Mouse (Mus musculus) MEL (cell line): ENCODE results near the gene Tbc1d9b. TPM values are rescaled to one million over a fixed set of nuclear protein-coding genes. Genes with fewer than 3 reads are reported as not detected.

Experiments
- DNase-seq: peaks from one replicate; pipeline ENCODE4 v3.0.0; 2011; ENCODE audit warnings: low read depth, low spot score
- H3K27ac ChIP-seq: 2 replicates; pipeline ENCODE4 v1.5.1; 2012; ENCODE audit warnings: low read depth, mild to moderate bottlenecking, control low read depth, low read length, moderate library complexity; ENCODE audit not compliant: control insufficient read depth
- H3K27me3 ChIP-seq, 2 experiments: fragments of 150-350 bp in 1 of 2; sonication (generic) in 1 of 2; 2 replicates each; pipeline ENCODE4 v1.6.1; 2012; ENCODE audit warnings: low read length in 2 of 2, mild to moderate bottlenecking in 2 of 2, improper control_type of control experiment in 1 of 2, moderate library complexity in 1 of 2; ENCODE audit not compliant: insufficient read depth in 2 of 2, control insufficient read depth in 1 of 2
- H3K36me3 ChIP-seq, 2 experiments: 2 replicates each; pipeline ENCODE4 v1.6.1; 2012 to 2014; ENCODE audit warnings: low read length in 2 of 2, improper control_type of control experiment in 1 of 2, inconsistent platforms in 1 of 2, mild to moderate bottlenecking in 1 of 2; ENCODE audit not compliant: insufficient read depth in 2 of 2, control insufficient read depth in 1 of 2
- H3K4me1 ChIP-seq, 2 experiments: fragments of 150-350 bp in 1 of 2; sonication (generic) in 1 of 2; 2 replicates each; pipeline ENCODE4 v1.6.1; 2012; ENCODE audit warnings: low read length in 2 of 2, improper control_type of control experiment in 1 of 2, mild to moderate bottlenecking in 1 of 2; ENCODE audit not compliant: insufficient read depth in 2 of 2, control insufficient read depth in 1 of 2
- H3K4me3 ChIP-seq, 2 experiments: fragments of 150-350 bp in 1 of 2; sonication (generic) in 1 of 2; 2 replicates each; pipeline ENCODE4 v1.5.1; 2012; ENCODE audit warnings: low read depth in 2 of 2, low read length in 2 of 2, mild to moderate bottlenecking in 2 of 2, moderate library complexity in 2 of 2, control low read depth in 1 of 2, improper control_type of control experiment in 1 of 2; ENCODE audit not compliant: control insufficient read depth in 1 of 2, insufficient read depth in 1 of 2
- H3K79me2 ChIP-seq: 2 replicates; pipeline ENCODE4 v1.6.1; 2012; ENCODE audit warnings: mild to moderate bottlenecking, low read length, moderate library complexity; ENCODE audit not compliant: control insufficient read depth, poor library complexity, insufficient read depth
- H3K9ac ChIP-seq: 2 replicates; pipeline ENCODE4 v1.6.1; 2012; ENCODE audit warnings: low read depth, mild to moderate bottlenecking, control low read depth, low read length, moderate library complexity; ENCODE audit not compliant: control insufficient read depth, poor library complexity, severe bottlenecking
- H3K9me3 ChIP-seq: fragments of 150-350 bp; sonication (generic); replicated peaks from 2 replicates; pipeline ENCODE4 v1.6.1; 2012; ENCODE audit warnings: mild to moderate bottlenecking, low read length, improper control_type of control experiment, moderate library complexity; ENCODE audit not compliant: insufficient read depth
- CHD1 ChIP-seq: IDR thresholded peaks from 2 replicates; pipeline ENCODE4 v1.6.1; 2012; ENCODE audit warnings: low read depth, mild to moderate bottlenecking, inconsistent platforms, low read length, improper control_type of control experiment
- CTCF ChIP-seq, 3 experiments: IDR thresholded peaks in 2 of 3; conservative IDR thresholded peaks in 1 of 3; 2 replicates each; pipeline ENCODE4 v1.5.1; 2011 to 2012; ENCODE audit warnings: low read length in 3 of 3, low read depth in 2 of 3, mild to moderate bottlenecking in 2 of 3, improper control_type of control experiment in 1 of 3, inconsistent platforms in 1 of 3, mixed read lengths in 1 of 3, moderate library complexity in 1 of 3; ENCODE audit not compliant: control insufficient read depth in 1 of 3, insufficient read depth in 1 of 3, poor library complexity in 1 of 3, severe bottlenecking in 1 of 3
- E2F4 ChIP-seq: IDR thresholded peaks from 2 replicates; pipeline ENCODE4 v1.6.1; 2011; ENCODE audit warnings: low read depth, low read length, improper control_type of control experiment, borderline replicate concordance
- ELF1 ChIP-seq: IDR thresholded peaks from 2 replicates; pipeline ENCODE4 v1.6.1; 2014; ENCODE audit warnings: low read depth, mild to moderate bottlenecking, inconsistent platforms, low read length, improper control_type of control experiment, moderate library complexity
- ETS1 ChIP-seq: IDR thresholded peaks from 2 replicates; pipeline ENCODE4 v1.6.1; 2012; ENCODE audit warnings: low read depth, mild to moderate bottlenecking, inconsistent platforms, low read length, improper control_type of control experiment, moderate library complexity
- MAZ ChIP-seq: IDR thresholded peaks from 2 replicates; pipeline ENCODE4 v1.6.1; 2012; ENCODE audit warnings: low read depth, mild to moderate bottlenecking, inconsistent platforms, low read length, improper control_type of control experiment
- MEF2A ChIP-seq: IDR thresholded peaks from 2 replicates; pipeline ENCODE4 v1.6.1; 2014; ENCODE audit warnings: low read depth, mild to moderate bottlenecking, inconsistent platforms, low read length, improper control_type of control experiment; ENCODE audit not compliant: poor library complexity, insufficient replicate concordance, severe bottlenecking; ENCODE audit errors: extremely low read depth
- MXI1 ChIP-seq: IDR thresholded peaks from 2 replicates; pipeline ENCODE4 v1.6.1; 2011; ENCODE audit warnings: mild to moderate bottlenecking, low read depth, low read length, improper control_type of control experiment
- MYC ChIP-seq: IDR thresholded peaks from 2 replicates; pipeline ENCODE4 v1.6.1; 2011; ENCODE audit warnings: low read depth, mild to moderate bottlenecking, low read length, improper control_type of control experiment, moderate library complexity
- NRF1 ChIP-seq: IDR thresholded peaks from 2 replicates; pipeline ENCODE4 v1.6.1; 2014; ENCODE audit warnings: low read depth, mild to moderate bottlenecking, inconsistent platforms, low read length, improper control_type of control experiment, moderate library complexity; ENCODE audit not compliant: poor library complexity, insufficient read depth, severe bottlenecking
- POLR2AphosphoS2 ChIP-seq: IDR thresholded peaks from 2 replicates; pipeline ENCODE4 v1.6.1; 2011; ENCODE audit warnings: low read length, improper control_type of control experiment
- RAD21 ChIP-seq: IDR thresholded peaks from 2 replicates; pipeline ENCODE4 v1.6.1; 2011; ENCODE audit warnings: mild to moderate bottlenecking, low read depth, low read length, improper control_type of control experiment
- SMC3 ChIP-seq: IDR thresholded peaks from 2 replicates; pipeline ENCODE4 v1.6.1; 2011; ENCODE audit warnings: low read depth, low read length, improper control_type of control experiment
- TAL1 ChIP-seq: IDR thresholded peaks from 2 replicates; pipeline ENCODE4 v1.6.1; 2012; ENCODE audit warnings: mild to moderate bottlenecking, inconsistent platforms, low read length, moderate library complexity, mixed read lengths
- USF2 ChIP-seq, 2 experiments: IDR thresholded peaks; 2 replicates each; pipeline ENCODE4 v1.6.1; 2011 to 2012; ENCODE audit warnings: improper control_type of control experiment in 2 of 2, low read length in 2 of 2, borderline replicate concordance in 1 of 2, inconsistent platforms in 1 of 2, low read depth in 1 of 2, mild to moderate bottlenecking in 1 of 2; ENCODE audit not compliant: insufficient read depth in 1 of 2
- ZC3H11A ChIP-seq: IDR thresholded peaks from 2 replicates; pipeline ENCODE4 v1.6.1; 2012; ENCODE audit warnings: low read depth, mild to moderate bottlenecking, inconsistent platforms, low read length, improper control_type of control experiment
- ZMIZ1 ChIP-seq: IDR thresholded peaks from 2 replicates; pipeline ENCODE4 v1.6.1; 2012; ENCODE audit warnings: low read depth, mild to moderate bottlenecking, inconsistent platforms, low read length, improper control_type of control experiment, moderate library complexity
- ZNF384 ChIP-seq: IDR thresholded peaks from 2 replicates; pipeline ENCODE4 v1.6.1; 2012; ENCODE audit warnings: low read depth, mild to moderate bottlenecking, inconsistent platforms, low read length, improper control_type of control experiment
- polyA plus RNA-seq, 2 experiments: library from polyadenylated mRNA; stranded (reverse) in 1 of 2; unstranded in 1 of 2; fragments of >175 nt in 1 of 2; fragments of >200 nt in 1 of 2; gene quantifications; 2 replicates each; pipeline versions ENCODE4 v1.2.1 to v1.2.4; 2012; ENCODE audit warnings: low replicate concordance in 2 of 2, low read depth in 1 of 2; ENCODE audit not compliant: insufficient read length in 2 of 2, insufficient read depth in 1 of 2, missing spikeins in 1 of 2
- total RNA-seq: library from RNA; depleted of rRNA; stranded (reverse); fragments of 300-350 nt; gene quantifications from 2 replicates; pipeline ENCODE4 v1.2.3, GENCODE M21; 2012

Tbc1d9b gene
- total and polyA plus RNA-seq, 3 experiments: 18.6 to 32.5 TPM; not detected in 1

- H3K36me3 ChIP-seq: peaks cover 0 to 8% of the 10 kb centered on the region in 2 experiments; a peak in 1 of 4 replicates
- no peaks in the 10 kb centered on the region for H3K4me1 ChIP-seq
- no peaks in the 10 kb centered on the region for H3K79me2 ChIP-seq
- no peak overlapping the region for H3K9ac ChIP-seq
- no peak for DNase-seq
- no peaks in the 10 kb centered on the region for H3K27me3 ChIP-seq
- H3K27ac ChIP-seq: no peak overlapping the region
- H3K4me3 ChIP-seq: no peak overlapping the region
- H3K9me3 ChIP-seq: no peaks in the 10 kb centered on the region
- TF ChIP-seq MAZ (no peak), ETS1 (no peak), ELF1 (no peak), MEF2A (no peak), MXI1 (no peak), CTCF (IDR thresholded peaks at IDR 0.05 in 2 of 3, conservative IDR thresholded peaks at IDR 0.05 in 1 of 3; ENCODE audit: control insufficient read depth in 1 of 3, insufficient read depth in 1 of 3, low read depth in 2 of 3, low read length in 3 of 3, poor library complexity in 1 of 3, severe bottlenecking in 1 of 3) (no peak), ZMIZ1 (no peak), RAD21 (no peak), ZC3H11A (no peak), E2F4 (no peak)
- TF ChIP-seq, all 39 proteins: peak for 0
These were observed 18.0 kb downstream of the Tbc1d9b start for GRCm38 (mm10) chr11:50149200-50149599.

GRCm38 (mm10) chr11:50149603-50150150 lies 18.5 kb downstream of the Tbc1d9b start:
- Histone ChIP-seq H3K9me3 (no peaks in the 10 kb centered on the region), H3K36me3 (peaks cover 0 to 8% of the 10 kb centered on the region in 2 experiments; a peak in 2 of 4 replicates), H3K27ac (no peak overlapping the region), H3K4me3 (no peak overlapping the region), H3K9ac (no peak overlapping the region), H3K27me3 (no peaks in the 10 kb centered on the region), H3K79me2 (no peaks in the 10 kb centered on the region), H3K4me1 (no peaks in the 10 kb centered on the region)
- no peak for DNase-seq
- TF ChIP-seq MYC: no peak

- Histone ChIP-seq H3K9ac (no peak overlapping the region), H3K27me3 (no peaks in the 10 kb centered on the region), H3K27ac (no peak overlapping the region), H3K4me3 (no peak overlapping the region), H3K79me2 (no peaks in the 10 kb centered on the region), H3K36me3 (peaks cover 0 to 6% of the 10 kb centered on the region in 2 experiments; a peak in 2 of 4 replicates), H3K9me3 (no peaks in the 10 kb centered on the region)
- no peak for DNase-seq
- TF ChIP-seq POLR2AphosphoS2 (no peak), ZNF384 (no peak), NRF1 (no peak), CHD1 (no peak), TAL1 (no peak), SMC3 (no peak), USF2 (IDR thresholded peaks at IDR 0.05; ENCODE audit: borderline replicate concordance in 1 of 2, insufficient read depth in 1 of 2, low read depth in 1 of 2, low read length in 2 of 2) (no peak)
- TF ChIP-seq, all 39 proteins: peak for 0
- H3K4me1 ChIP-seq: no peaks in the 10 kb centered on the region
These were observed 20.2 kb downstream of the Tbc1d9b start for GRCm38 (mm10) chr11:50151374-50151773.
